19 mouse cellular contexts compared by ENCODE assay signal in genomic region chr11:85973736-85974135, GRCm38 (mm10).
DNase-seq lines count a peak whose midpoint lies in the region; ATAC-seq and TF ChIP-seq lines count a peak whose summit lies in the region.
"Had no signal": no experiment of that assay in that cellular context is flagged by ENCODE, and none has a peak within 500 bp of the region (broad histone marks: within the 10 kb centered on the region; RNA-seq: fewer than 3 reads in every experiment).

No protein-coding gene starts in this region.

- no peak overlapping the region for H3K4me2 ChIP-seq in intestine, embryonic 16.5 days (ENCODE audit: low read depth, low read length)
- no peak overlapping the region for H3K4me2 ChIP-seq in neural tube, embryonic 15.5 days
- H3K4me2 ChIP-seq: embryonic facial prominence, embryonic 15.5 days; hindbrain, embryonic 13.5 days had no signal

- no peak overlapping the region for H3K4me3 ChIP-seq in kidney, adult 2 months (ENCODE audit: insufficient read depth, low read depth, low read length)
- H3K4me3 ChIP-seq in intestine, embryonic 16.5 days (ENCODE audit: low read length): no peak overlapping the region
- H3K4me3 ChIP-seq in neural tube, embryonic 15.5 days (replicated peaks): no peak overlapping the region
- H3K4me3 ChIP-seq: embryonic facial prominence, embryonic 15.5 days; erythroblast, embryonic 14.5 days; forebrain, embryonic 10.5 days; hindbrain, embryonic 13.5 days had no signal

- peaks cover 3% of the 10 kb centered on the region; the same call in 1 of the 2 replicates for H3K4me1 ChIP-seq in kidney, adult 2 months (ENCODE audit: control insufficient read depth, insufficient read depth, low read length)
- no peaks in the 10 kb centered on the region; the same call in 1 of the 2 replicates for H3K4me1 ChIP-seq in intestine, embryonic 16.5 days (ENCODE audit: control insufficient read depth, insufficient read depth, low read length)
- H3K4me1 ChIP-seq in neural tube, embryonic 15.5 days: no peaks in the 10 kb centered on the region
- H3K4me1 ChIP-seq: embryonic facial prominence, embryonic 15.5 days; forebrain, embryonic 10.5 days; hindbrain, embryonic 13.5 days had no signal

- ATAC-seq in intestine, embryonic 16.5 days: peak; percentile 78
- ATAC-seq in neural tube, embryonic 15.5 days (ENCODE audit: low FRiP score): no peak
- ATAC-seq: forebrain, embryonic 14.5 days had no signal

- H3K9me3 ChIP-seq in intestine, embryonic 16.5 days (ENCODE audit: control insufficient read depth, low read length): no peaks in the 10 kb centered on the region
- H3K9me3 ChIP-seq in neural tube, embryonic 15.5 days (replicated peaks): no peaks in the 10 kb centered on the region
- H3K9me3 ChIP-seq: embryonic facial prominence, embryonic 15.5 days; forebrain, embryonic 10.5 days; hindbrain, embryonic 13.5 days had no signal

- no peak for TF ChIP-seq CTCF in kidney, adult 2 months (conservative IDR thresholded peaks at IDR 0.05; ENCODE audit: insufficient read depth, insufficient read length, low read depth, low read length)

- H3K36me3 ChIP-seq in kidney, adult 2 months (ENCODE audit: control insufficient read depth, insufficient read depth, low read length): no peaks in the 10 kb centered on the region
- no peaks in the 10 kb centered on the region for H3K36me3 ChIP-seq in intestine, embryonic 16.5 days (ENCODE audit: control insufficient read depth, insufficient read depth, low read length)
- no peaks in the 10 kb centered on the region for H3K36me3 ChIP-seq in neural tube, embryonic 15.5 days
- H3K36me3 ChIP-seq: embryonic facial prominence, embryonic 15.5 days; forebrain, embryonic 10.5 days; hindbrain, embryonic 13.5 days had no signal

- peak; percentile 59 for DNase-seq in kidney, adult 2 months
- DNase-seq in kidney, postnatal 10 days: no peak
- peak; percentile 19 to 45 for DNase-seq in kidney, postnatal 36 days
- DNase-seq in natural killer cell, adult 2 months (ENCODE audit: low spot score in 2 of 2): no peak
- DNase-seq: adrenal gland, adult 8-10 months; adrenal gland, postnatal 36 days; cerebellum, adult 2 months; cerebellum, postnatal 10 days; gastrocnemius, postnatal 36 days; heart, postnatal 10 days; heart, postnatal 4 days had no signal

- H3K27me3 ChIP-seq in kidney, adult 2 months (replicated peaks; ENCODE audit: control insufficient read depth, insufficient read depth, low read length): no peaks in the 10 kb centered on the region
- no peaks in the 10 kb centered on the region for H3K27me3 ChIP-seq in intestine, embryonic 16.5 days (replicated peaks; ENCODE audit: control insufficient read depth, insufficient read depth, low read length)
- H3K27me3 ChIP-seq in neural tube, embryonic 15.5 days (replicated peaks): peaks cover 13% of the 10 kb centered on the region; the same call in 1 of the 2 replicates
- H3K27me3 ChIP-seq: CH12.LX; embryonic facial prominence, embryonic 15.5 days had no signal

- WGBS in kidney, adult 2 months: 42% methylated on average over 5 of the region's 5 CpGs
- WGBS in intestine, embryonic 16.5 days: 37% methylated on average over 5 of the region's 5 CpGs
- WGBS in neural tube, embryonic 15.5 days: 55% methylated on average over 5 of the region's 5 CpGs

- TF ChIP-seq POLR2A in kidney, adult 2 months (IDR thresholded peaks at IDR 0.05; ENCODE audit: low read depth, low read length): no peak

- H3K9ac ChIP-seq in intestine, embryonic 16.5 days (ENCODE audit: low read depth, low read length): no peak overlapping the region
- no peak overlapping the region for H3K9ac ChIP-seq in neural tube, embryonic 15.5 days (replicated peaks)
- H3K9ac ChIP-seq: embryonic facial prominence, embryonic 15.5 days; hindbrain, embryonic 13.5 days had no signal

- H3K27ac ChIP-seq in kidney, adult 2 months (ENCODE audit: insufficient read depth, low read depth, low read length): no peak overlapping the region
- no peak overlapping the region for H3K27ac ChIP-seq in intestine, embryonic 16.5 days (ENCODE audit: low read length)
- H3K27ac ChIP-seq in neural tube, embryonic 15.5 days (replicated peaks): no peak overlapping the region
- H3K27ac ChIP-seq: embryonic facial prominence, embryonic 15.5 days; forebrain, embryonic 10.5 days; hindbrain, embryonic 13.5 days had no signal

Comparison
In these comparisons a context has a peak if more than half of its experiments do, and no peak if none do; other contexts are left out.
1. DNase-seq: peak in kidney, adult 2 months (single experiment) and kidney, postnatal 36 days (2 of 2); none in kidney, postnatal 10 days (single experiment) and natural killer cell, adult 2 months (0 of 2).